Mouse (Mus musculus): ENCODE results near the gene Rab43. TPM values are rescaled to one million over a fixed set of nuclear protein-coding genes. Genes with fewer than 3 reads are reported as not detected.
"Not testable (repeated sequence)": the region's sequence is repeated elsewhere in the genome, so short reads cannot be mapped to it uniquely, and the experiment has no call there.

The Rab43 gene
- total and polyA plus RNA-seq, 2 experiments = 71.9 to 106 TPM

DNA sequence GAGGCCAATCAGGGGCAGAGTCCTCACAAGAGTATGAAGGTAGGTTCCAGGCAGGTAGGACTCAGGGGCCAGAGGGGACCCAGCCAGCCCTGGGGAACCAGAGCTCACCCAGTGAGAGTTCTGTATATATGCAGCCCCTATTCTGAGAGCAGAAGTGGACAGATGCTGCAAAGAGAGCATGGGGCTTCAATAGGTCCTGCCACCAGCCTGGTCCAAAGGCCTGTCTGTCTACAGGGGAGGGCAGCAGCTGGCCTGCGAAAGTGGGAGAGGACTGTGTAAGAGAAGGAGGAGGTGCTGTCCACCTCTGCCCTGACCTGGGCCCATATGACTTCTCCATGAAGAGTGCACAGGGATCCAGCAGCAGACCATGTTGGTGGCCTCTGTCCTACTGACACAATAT lies 35.3 kb downstream of the Rab43 start:
- H3K79me2 ChIP-seq (ENCODE audit: control insufficient read depth, insufficient read depth, low read length) = no peaks in the 10 kb centered on the region
- H3K27ac ChIP-seq (replicated peaks; ENCODE audit: insufficient read depth, low read depth, low read length) = no peak overlapping the region
- H3K4me1 ChIP-seq (ENCODE audit: control insufficient read depth, insufficient read depth, low read length) = no peaks in the 10 kb centered on the region
- no peak overlapping the region for H3K9ac ChIP-seq (ENCODE audit: low read depth, low read length)
- H3K27me3 ChIP-seq (ENCODE audit: control insufficient read depth, insufficient read depth, low read length) = no peaks in the 10 kb centered on the region
- WGBS = 80% methylated on average over 1 of the region's 1 CpGs
- DNase-seq (ENCODE audit: extremely low read depth, low read depth, low spot score) = no peak
- H3K4me3 ChIP-seq (ENCODE audit: insufficient read depth, low read depth, low read length) = no peak overlapping the region
- no peak for TF ChIP-seq POLR2A (IDR thresholded peaks at IDR 0.05; ENCODE audit: extremely low read depth, insufficient read depth, low read length)
- TF ChIP-seq CTCF (IDR thresholded peaks at IDR 0.05; ENCODE audit: low read depth, low read length) = no peak
- no peaks in the 10 kb centered on the region for H3K36me3 ChIP-seq (ENCODE audit: control insufficient read depth, insufficient read depth, low read length)

DNA sequence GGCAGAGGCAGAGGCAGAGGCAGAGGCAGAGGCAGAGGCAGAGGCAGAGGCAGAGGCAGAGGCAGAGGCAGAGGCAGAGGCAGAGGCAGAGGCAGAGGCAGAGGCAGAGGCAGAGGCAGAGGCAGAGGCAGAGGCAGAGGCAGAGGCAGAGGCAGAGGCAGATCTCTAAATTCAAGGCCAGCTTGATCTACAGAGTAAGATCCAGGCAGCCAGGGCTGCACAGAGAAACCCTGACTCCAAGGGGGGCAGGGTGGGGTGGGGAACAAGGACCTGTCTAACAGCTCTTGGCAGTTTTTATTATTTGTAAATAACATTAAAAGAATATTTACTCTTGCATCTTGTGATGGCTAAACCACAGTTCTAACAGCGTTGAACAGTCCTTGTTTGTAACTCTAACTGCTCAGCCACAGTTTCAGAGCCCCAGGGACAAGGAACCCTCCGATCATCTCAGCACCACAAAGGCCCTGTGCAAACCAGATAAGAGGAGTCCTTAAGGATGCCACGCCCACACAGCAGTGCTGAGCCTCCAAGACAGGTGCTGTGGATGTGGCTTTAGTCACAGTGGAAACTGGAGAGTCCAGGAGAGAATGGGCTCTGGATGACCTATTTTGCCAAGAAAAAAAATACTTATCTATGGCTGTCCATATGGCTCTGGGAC lies 36.2 kb downstream of the Rab43 start:
- no peak overlapping the region for H3K9ac ChIP-seq (ENCODE audit: low read depth, low read length)
- no peaks in the 10 kb centered on the region for H3K36me3 ChIP-seq (ENCODE audit: control insufficient read depth, insufficient read depth, low read length)
- no peaks in the 10 kb centered on the region for H3K79me2 ChIP-seq (ENCODE audit: control insufficient read depth, insufficient read depth, low read length)
- TF ChIP-seq CTCF (IDR thresholded peaks at IDR 0.05; ENCODE audit: low read depth, low read length) (no peak), POLR2A (IDR thresholded peaks at IDR 0.05; ENCODE audit: extremely low read depth, insufficient read depth, low read length) (no peak)
- no peaks in the 10 kb centered on the region for H3K4me1 ChIP-seq (ENCODE audit: control insufficient read depth, insufficient read depth, low read length)
- no peak overlapping the region for H3K4me3 ChIP-seq (ENCODE audit: insufficient read depth, low read depth, low read length)
- WGBS = 72% methylated on average over 3 of the region's 3 CpGs
- DNase-seq (ENCODE audit: extremely low read depth, low read depth, low spot score) = no peak
- no peak overlapping the region for H3K27ac ChIP-seq (replicated peaks; ENCODE audit: insufficient read depth, low read depth, low read length)
- H3K27me3 ChIP-seq (ENCODE audit: control insufficient read depth, insufficient read depth, low read length) = no peaks in the 10 kb centered on the region

GRCm38 (mm10) chr6:87774909-87775308 lies 37.1 kb downstream of the Rab43 start:
- H3K27me3 ChIP-seq (ENCODE audit: control insufficient read depth, insufficient read depth, low read length) = no peaks in the 10 kb centered on the region
- no peak overlapping the region for H3K27ac ChIP-seq (replicated peaks; ENCODE audit: insufficient read depth, low read depth, low read length)
- 86% methylated on average over 9 of the region's 9 CpGs for WGBS
- H3K4me3 ChIP-seq (ENCODE audit: insufficient read depth, low read depth, low read length) = no peak overlapping the region
- TF ChIP-seq CTCF (IDR thresholded peaks at IDR 0.05; ENCODE audit: low read depth, low read length) (no peak), POLR2A (IDR thresholded peaks at IDR 0.05; ENCODE audit: extremely low read depth, insufficient read depth, low read length) (no peak)
- no peaks in the 10 kb centered on the region for H3K4me1 ChIP-seq (ENCODE audit: control insufficient read depth, insufficient read depth, low read length)
- no peaks in the 10 kb centered on the region for H3K79me2 ChIP-seq (ENCODE audit: control insufficient read depth, insufficient read depth, low read length)
- H3K9ac ChIP-seq (ENCODE audit: low read depth, low read length) = no peak overlapping the region
- no peaks in the 10 kb centered on the region for H3K36me3 ChIP-seq (ENCODE audit: control insufficient read depth, insufficient read depth, low read length)
- DNase-seq (ENCODE audit: extremely low read depth, low read depth, low spot score) = no peak

- H3K4me3 ChIP-seq (ENCODE audit: insufficient read depth, low read depth, low read length) = no peak overlapping the region
- 33% methylated on average over 1 of the region's 1 CpGs for WGBS
- H3K4me1 ChIP-seq (ENCODE audit: control insufficient read depth, insufficient read depth, low read length) = no peaks in the 10 kb centered on the region
- no peak for DNase-seq (ENCODE audit: extremely low read depth, low read depth, low spot score)
- H3K27me3 ChIP-seq (ENCODE audit: control insufficient read depth, insufficient read depth, low read length) = no peaks in the 10 kb centered on the region
- no peak overlapping the region for H3K27ac ChIP-seq (replicated peaks; ENCODE audit: insufficient read depth, low read depth, low read length)
- no peak overlapping the region for H3K9ac ChIP-seq (ENCODE audit: low read depth, low read length)
- H3K36me3 ChIP-seq (ENCODE audit: control insufficient read depth, insufficient read depth, low read length) = no peaks in the 10 kb centered on the region
- TF ChIP-seq CTCF (IDR thresholded peaks at IDR 0.05; ENCODE audit: low read depth, low read length) = no peak
- TF ChIP-seq POLR2A (IDR thresholded peaks at IDR 0.05; ENCODE audit: extremely low read depth, insufficient read depth, low read length) = no peak
- H3K79me2 ChIP-seq (ENCODE audit: control insufficient read depth, insufficient read depth, low read length) = no peaks in the 10 kb centered on the region
Observed at GRCm38 (mm10) chr6:87774466-87774865, 37.5 kb downstream of the Rab43 start.

- no peaks in the 10 kb centered on the region for H3K27me3 ChIP-seq (ENCODE audit: control insufficient read depth, insufficient read depth, low read length)
- 49% methylated on average over 8 of the region's 8 CpGs for WGBS
Observed at GRCm38 (mm10) chr6:87770626-87771025, 41.3 kb downstream of the Rab43 start.

GRCm38 (mm10) chr6:87764296-87764695 lies 47.7 kb downstream of the Rab43 start:
- H3K79me2 ChIP-seq (ENCODE audit: control insufficient read depth, insufficient read depth, low read length); H3K4me3 ChIP-seq (ENCODE audit: insufficient read depth, low read depth, low read length); H3K9ac ChIP-seq (ENCODE audit: low read depth, low read length); H3K4me1 ChIP-seq (ENCODE audit: control insufficient read depth, insufficient read depth, low read length); H3K27me3 ChIP-seq (ENCODE audit: control insufficient read depth, insufficient read depth, low read length); H3K27ac ChIP-seq (replicated peaks; ENCODE audit: insufficient read depth, low read depth, low read length); DNase-seq (ENCODE audit: extremely low read depth, low read depth, low spot score); H3K36me3 ChIP-seq (ENCODE audit: control insufficient read depth, insufficient read depth, low read length): not testable (repeated sequence)
- WGBS = 96% methylated on average over 2 of the region's 2 CpGs

More at GRCm38 (mm10) chr6:87770626-87771025, 41.3 kb downstream of the Rab43 start:
- H3K79me2 ChIP-seq (ENCODE audit: control insufficient read depth, insufficient read depth, low read length) = no peaks in the 10 kb centered on the region
- no peaks in the 10 kb centered on the region for H3K36me3 ChIP-seq (ENCODE audit: control insufficient read depth, insufficient read depth, low read length)
- TF ChIP-seq POLR2A (IDR thresholded peaks at IDR 0.05; ENCODE audit: extremely low read depth, insufficient read depth, low read length) (no peak), CTCF (IDR thresholded peaks at IDR 0.05; ENCODE audit: low read depth, low read length) (peak; percentile 41)
- H3K4me1 ChIP-seq (ENCODE audit: control insufficient read depth, insufficient read depth, low read length) = no peaks in the 10 kb centered on the region
- no peak for DNase-seq (ENCODE audit: extremely low read depth, low read depth, low spot score)
- H3K27ac ChIP-seq (replicated peaks; ENCODE audit: insufficient read depth, low read depth, low read length) = no peak overlapping the region
- no peak overlapping the region for H3K9ac ChIP-seq (ENCODE audit: low read depth, low read length)
- H3K4me3 ChIP-seq (ENCODE audit: insufficient read depth, low read depth, low read length) = no peak overlapping the region

Data from liver, adult 2 months (tissue).